Mouse (Mus musculus): ENCODE measurements at regions not wholly inside any gene's neighbourhood (a gene's known extent, or its start where the extent isn't known, plus 50 kb on each side); places are given as distances from the start of the nearest gene placed in this dataset.
A peak's percentile ranks its signal among the peaks of the same experiment; 100 is the strongest.
"Not testable (repeated sequence)": the region's sequence is repeated elsewhere in the genome, so short reads cannot be mapped to it uniquely, and the experiment has no call there.

DNA sequence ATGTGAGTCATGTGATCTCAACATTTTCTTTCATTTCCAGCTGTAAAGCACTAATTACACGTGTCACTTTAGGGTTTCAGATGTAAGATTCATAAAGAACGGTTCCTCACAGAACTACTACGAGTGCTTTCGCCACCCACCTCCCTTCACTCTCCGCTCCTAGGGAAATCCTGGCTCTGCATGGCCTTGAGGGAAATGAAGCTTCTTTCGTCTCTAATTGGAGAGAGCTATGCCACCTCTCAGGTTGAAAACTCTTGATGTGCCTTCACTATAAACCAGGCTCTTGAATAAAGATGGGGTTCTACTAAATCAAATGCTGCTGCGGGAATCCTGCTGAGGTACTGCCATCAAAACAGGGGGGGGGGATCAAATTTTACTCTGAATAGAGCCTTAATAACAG, 686.0 kb upstream of the Hs3st1 start:
- intact Hi-C loops (cut with DNase I): no loop called here
- DNase-seq (ENCODE audit: low spot score in 2 of 2): no peak

DNA sequence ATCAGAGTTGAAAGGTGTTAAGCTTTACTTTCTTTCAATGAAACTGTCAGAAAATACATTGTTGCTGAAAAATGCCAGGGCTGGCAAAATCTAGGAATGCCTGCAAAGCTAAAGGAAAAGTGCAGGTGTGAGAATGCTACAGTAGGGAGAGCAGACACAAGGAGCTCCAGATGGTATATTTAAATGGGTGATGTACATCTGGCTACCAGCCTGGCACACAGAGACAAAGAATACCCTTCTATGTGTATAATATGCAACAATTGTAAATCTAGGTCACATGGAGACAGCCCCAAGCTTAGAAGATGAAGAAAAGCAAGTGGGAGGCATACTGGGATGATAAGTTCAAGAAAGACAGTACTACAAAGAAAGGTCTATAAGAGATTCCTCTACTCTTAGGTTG, 647.4 kb upstream of the Hs3st1 start:
- peak; percentile 13 to 28 for DNase-seq (ENCODE audit: low spot score in 2 of 2)

GRCm38 (mm10) chr5:40394798-40395197, 639.5 kb upstream of the Hs3st1 start:
- DNase-seq (ENCODE audit: low spot score in 2 of 2): no peak
- intact Hi-C loops (cut with DNase I): no loop called here

More for the DNA sequence above, 647.4 kb upstream of the Hs3st1 start:
- intact Hi-C loops (cut with DNase I): no loop called here

DNA sequence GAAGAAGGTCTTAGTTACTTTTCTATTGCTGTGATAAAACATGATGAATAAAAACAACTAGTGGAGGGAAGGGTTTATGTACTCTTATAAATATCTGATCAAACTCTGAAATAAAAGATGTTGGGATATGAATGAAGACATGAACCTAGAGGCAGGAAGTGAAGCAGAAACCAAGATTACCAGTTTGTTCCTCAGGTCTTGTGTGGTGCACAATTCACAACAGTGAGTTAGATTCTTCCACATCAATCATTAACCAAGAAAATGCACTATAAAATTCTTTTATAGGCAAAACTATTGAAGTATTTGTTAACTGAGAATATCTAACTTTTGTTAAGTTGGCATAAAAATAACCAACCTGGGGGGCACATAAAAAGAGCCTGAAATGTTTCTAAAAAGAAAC, 634.3 kb upstream of the Hs3st1 start:
- intact Hi-C loops (cut with DNase I): no loop called here
- DNase-seq (ENCODE audit: low spot score in 2 of 2): no peak

DNA sequence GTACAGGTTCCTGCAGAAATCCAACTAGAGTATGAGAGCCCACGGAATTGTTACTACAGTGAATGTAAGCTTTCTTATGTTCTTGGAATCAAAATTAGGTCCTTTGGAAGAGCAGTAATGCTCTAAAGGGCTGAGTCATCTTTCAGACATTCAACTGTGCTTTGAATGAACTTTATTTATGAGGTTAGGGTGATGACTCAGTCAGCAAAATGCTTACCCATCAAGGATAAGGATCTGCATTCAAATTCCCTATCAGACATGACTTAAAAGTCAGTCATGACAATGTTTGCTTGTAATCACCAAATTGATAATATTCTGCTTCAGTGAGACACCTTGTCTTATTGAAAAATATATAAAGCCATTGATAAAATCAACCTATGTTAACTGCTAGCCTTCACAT, 611.7 kb upstream of the Hs3st1 start:
- intact Hi-C loops (cut with DNase I): no loop called here
- DNase-seq (ENCODE audit: low spot score in 2 of 2): no peak

DNA sequence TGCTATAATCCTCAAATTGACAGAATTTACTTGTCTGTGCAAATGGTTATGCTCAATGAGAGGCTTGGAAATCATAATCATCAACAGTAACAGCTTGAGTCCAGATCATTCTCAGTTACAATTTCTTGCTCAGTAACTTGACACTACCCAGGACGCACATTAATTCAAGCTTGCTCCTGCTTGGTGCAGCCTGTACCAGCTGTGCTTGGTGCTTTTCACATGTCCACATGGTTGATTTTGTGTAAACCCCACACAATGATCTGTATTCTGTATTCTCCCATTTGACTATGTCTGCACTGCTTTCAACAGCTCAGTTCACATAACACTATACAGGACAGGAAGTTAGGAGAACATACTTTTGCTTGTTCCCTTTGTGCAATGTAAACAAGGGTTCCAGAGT, 576.0 kb upstream of the Hs3st1 start:
- no peak for DNase-seq (ENCODE audit: low spot score in 2 of 2)
- intact Hi-C loops (cut with DNase I): no loop called here

DNA sequence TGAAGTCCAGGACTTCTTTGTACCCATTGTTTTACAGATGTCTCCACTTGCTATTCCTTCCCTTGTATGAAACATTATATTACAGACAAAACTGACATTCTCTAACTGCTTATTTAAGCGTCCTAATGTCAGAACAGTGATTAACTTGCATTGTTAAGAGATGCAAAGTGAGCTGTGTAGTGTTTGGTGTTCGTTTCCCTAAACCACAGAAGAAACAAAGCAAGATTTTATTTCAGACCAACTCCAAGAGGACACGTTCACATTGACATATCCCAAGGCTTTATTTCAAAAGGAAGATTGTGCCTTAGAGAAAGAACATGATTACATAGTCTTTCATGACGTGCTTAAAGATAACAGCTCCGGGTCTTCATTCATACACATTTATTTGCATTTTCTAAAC, 553.2 kb upstream of the Hs3st1 start:
- intact Hi-C loops (cut with DNase I): no loop called here
- no peak for DNase-seq (ENCODE audit: low spot score in 2 of 2)

DNA sequence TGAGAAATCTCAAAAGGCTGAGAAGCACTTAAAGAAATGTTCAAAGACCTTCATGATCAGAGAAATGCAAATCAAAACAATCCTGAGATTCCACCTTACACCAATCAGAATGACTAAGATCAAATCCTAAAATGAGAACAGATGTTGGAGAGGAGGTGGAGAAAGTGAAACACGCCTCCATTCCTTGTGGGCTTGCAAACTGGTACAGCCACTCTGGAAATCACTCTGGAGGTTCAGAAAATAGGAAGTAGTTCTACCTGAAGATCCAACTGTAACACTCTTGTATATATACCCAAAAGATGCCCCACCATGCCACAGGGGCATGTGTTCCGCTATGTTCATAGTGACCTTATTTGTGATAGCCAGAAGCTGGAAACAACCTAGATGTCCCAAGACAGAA, 549.5 kb upstream of the Hs3st1 start:
- DNase-seq (ENCODE audit: low spot score in 2 of 2); intact Hi-C loops (cut with DNase I): not testable (repeated sequence)

DNA sequence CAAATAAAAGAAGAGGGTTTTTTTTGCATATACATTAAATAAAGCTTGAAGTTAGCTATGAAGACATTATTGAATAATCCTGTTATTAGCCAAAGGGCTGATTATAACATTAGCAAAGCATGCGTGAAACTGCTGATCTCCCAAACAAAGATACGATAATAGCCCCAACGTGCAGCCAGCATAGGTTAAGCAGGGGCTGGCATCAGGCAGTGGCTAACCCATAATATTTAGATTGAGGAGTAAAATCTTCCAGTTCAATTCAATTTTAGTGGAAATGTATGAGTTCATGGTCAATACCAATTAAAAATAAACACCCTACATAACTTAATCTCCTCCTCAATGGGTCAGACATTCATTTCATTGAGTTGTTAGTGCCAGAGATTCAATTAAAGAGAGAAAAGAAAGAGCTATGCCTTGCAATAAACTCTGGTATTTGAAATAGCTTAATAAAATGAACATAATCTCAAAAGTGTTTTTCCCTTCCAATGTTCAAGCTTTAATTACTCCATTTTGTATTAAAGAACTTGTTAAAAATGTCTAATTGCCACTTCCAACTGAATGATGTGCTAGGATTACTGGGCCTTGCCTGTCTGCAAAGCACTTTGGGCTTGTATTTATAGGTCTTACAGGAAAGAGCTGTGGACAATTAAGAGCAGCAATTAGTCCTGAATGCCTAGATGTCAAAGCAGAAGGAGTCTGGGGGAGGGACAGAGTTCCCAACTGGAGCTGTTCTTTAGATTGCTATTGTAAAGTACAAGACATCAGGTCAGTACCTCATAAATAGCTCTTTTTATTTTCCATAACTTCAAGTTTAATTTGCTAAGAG, 539.8 kb upstream of the Hs3st1 start:
- no peak for DNase-seq (ENCODE audit: low spot score in 2 of 2)

GRCm38 (mm10) chr5:40282330-40282729, 527.1 kb upstream of the Hs3st1 start:
- intact Hi-C loops (cut with DNase I): loop anchor here (5.0 kb wide), 2 partner anchors 670 to 760 kb away; no protein-coding TSS in a partner anchor
- no peak for DNase-seq (ENCODE audit: low spot score in 2 of 2)

More for the DNA sequence above, 539.8 kb upstream of the Hs3st1 start:
- intact Hi-C loops (cut with DNase I): no loop called here

DNA sequence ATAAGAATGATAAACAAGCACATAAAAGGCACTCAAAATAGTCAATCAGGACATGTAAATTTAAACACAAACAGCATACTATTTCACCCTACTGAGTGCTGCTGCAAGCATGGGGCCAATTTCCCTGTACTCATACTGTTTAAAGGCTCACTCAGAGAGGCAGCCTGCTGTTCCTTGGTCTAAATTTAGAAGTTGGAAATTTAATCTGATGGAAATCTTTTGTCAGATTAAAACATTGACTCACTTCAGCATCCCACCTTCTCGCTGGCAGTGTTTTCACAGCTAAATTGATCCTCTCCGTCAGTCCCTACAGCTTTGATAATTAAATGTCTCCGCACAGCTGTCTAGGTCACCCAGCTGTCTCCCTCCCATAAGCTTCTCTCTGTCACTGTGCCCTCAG, 491.4 kb upstream of the Hs3st1 start:
- intact Hi-C loops (cut with DNase I): no loop called here
- DNase-seq (ENCODE audit: low spot score in 2 of 2): peak; percentile 7 to 12

Data from left cerebral cortex, postnatal 36 days (tissue).